Mouse (Mus musculus): ENCODE measurements at regions not wholly inside any gene's neighbourhood (a gene's known extent, or its start where the extent isn't known, plus 50 kb on each side); places are given as distances from the start of the nearest gene placed in this dataset.
A peak's percentile ranks its signal among the peaks of the same experiment; 100 is the strongest.

DNA sequence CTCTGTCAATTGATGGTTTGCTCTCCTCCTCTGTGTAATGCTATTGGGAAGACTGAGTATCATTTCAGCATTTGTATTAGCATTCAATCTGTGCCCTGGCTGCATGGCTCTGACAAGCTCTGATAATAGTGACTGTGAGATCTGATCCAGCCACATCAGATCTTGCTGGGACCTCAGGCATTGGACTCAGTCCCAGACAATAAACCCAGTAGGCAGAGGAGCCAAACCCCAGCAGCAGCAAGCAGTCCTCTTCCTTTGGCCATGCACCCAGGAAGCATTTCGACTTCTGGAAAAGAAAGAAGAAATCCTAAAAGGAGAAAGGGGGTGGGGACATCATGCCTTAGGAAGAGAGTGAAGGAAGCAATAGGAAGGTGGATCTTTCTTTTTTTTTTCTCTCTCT, 205.8 kb upstream of the Onecut1 start:
- DNase-seq: peak; percentile 32 to 63

DNA sequence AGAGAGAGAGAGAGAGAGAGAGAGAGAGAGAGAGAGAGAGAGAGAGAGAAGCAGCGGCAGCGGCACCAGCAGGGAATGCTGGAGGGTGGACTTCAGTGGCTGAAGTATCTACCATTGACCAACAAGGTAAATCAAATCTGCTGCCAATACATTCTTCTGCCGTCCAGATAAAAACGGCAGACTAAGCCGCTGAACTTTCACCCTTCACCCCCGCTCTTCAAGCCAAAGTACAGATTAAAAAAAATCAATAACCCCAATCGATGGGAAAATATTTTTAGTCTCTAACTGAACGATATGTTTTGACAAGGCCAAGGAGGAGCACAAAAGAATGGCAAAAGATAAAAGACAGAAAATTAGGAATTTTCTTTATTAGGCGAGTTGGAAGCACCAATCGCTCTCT, 205.3 kb upstream of the Onecut1 start:
- DNase-seq: no peak

DNA sequence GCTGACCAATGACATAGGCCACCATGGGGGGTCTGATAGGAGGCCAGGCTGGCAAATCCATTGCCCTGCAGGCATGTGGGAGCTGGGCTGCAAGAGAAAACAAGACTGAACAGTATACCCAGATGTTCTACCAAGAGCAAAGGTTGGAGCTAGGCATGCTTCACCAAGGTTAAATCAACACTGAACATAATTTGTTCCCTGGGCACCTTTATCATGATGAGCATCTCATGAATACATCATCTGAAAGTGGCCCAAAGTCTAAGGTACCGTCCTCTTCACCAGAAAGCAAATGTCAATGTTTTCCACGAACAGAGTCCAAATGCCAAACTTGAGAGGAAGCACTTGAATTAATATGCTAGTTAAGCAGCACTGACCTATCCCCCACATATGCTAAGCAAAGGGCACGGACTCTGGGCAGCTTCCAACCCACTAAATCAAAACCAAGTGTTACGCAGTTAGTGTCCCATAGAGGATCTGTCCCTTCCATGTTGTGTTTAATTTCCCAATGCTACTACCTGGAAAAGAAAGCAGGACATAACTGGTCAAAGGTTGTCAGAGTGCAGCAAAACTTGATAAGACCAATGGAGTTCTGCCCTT, 190.3 kb upstream of the Onecut1 start:
- no peak for DNase-seq

DNA sequence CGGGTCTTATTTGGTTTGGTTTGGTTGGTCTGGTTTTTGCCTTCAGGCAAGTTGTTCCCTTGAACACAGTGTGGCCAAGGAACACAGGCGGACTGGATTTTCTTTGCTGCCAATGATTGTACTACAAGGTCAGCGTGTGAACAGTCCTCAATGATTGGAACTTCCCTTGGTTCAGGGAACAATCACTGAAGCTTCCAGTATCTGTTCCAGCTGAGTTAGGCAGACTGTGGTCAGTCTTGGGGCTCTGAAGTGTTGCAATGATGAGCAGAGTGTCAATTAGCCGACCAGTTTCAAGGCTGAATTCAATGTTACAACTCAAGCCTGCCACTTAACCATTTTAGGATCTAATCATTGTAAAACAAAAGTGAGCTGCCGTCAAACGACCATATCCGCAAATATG, 189.5 kb upstream of the Onecut1 start:
- DNase-seq: no peak

DNA sequence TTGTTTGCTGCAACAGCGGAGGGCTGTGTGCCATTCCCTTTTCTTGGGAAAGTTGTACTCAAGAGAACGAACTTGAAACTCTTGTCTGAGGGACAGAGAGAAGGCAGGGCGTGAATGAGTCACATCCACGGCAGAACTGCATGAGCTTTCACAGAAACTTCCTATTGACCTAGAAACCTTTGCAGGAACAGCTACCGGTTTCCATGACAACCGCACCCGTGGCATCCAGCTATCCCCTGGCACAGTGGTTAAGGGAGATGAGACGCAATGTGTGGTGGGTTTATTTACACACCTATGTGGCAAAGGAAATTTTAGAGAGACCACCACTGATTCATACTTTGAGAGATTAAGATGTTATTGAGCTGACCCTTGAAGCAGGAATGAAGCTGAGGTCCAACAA, 163.5 kb upstream of the Onecut1 start:
- peak in 1 of 2 experiments; percentile 28 for DNase-seq

DNA sequence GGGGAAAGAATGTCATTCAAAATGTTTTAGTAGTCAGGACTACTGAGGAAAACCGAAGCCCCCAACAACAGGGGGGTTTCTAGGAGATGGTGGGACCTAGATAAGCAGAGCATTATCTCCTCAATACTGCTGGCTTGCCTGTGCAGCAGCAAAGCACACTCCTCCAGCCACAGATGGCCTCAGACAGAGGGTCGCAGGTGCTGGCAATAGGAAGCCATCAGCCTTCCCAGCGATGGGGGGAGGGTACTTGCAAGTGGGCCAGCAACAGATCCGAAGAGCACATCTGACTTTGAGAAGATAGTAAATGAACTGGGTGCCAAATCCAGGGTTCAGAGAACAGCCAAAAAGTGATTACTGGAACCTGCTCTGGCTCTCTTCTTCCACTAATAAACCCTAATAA, 156.0 kb upstream of the Onecut1 start:
- DNase-seq: peak; percentile 85 to 90

DNA sequence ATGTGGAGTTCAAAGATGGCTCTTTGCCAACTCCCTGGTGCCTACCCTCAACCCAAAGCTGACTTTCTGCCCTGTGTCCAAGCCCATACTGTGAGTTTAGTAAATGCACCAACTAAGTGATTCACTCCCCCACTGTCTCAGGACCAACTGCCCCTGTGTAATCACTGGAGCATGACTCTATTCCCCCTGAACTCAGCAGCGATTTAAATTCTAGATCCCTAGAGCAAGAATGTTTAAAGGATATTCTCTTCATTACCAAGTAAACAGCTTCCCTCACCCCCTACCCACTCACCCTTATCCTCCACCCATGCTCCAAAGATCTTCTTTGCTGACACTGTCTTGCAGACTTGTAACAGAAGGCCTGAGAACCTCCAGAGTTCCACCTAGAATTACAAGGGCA, 154.1 kb upstream of the Onecut1 start:
- peak in 1 of 2 experiments; percentile 10 for DNase-seq

DNA sequence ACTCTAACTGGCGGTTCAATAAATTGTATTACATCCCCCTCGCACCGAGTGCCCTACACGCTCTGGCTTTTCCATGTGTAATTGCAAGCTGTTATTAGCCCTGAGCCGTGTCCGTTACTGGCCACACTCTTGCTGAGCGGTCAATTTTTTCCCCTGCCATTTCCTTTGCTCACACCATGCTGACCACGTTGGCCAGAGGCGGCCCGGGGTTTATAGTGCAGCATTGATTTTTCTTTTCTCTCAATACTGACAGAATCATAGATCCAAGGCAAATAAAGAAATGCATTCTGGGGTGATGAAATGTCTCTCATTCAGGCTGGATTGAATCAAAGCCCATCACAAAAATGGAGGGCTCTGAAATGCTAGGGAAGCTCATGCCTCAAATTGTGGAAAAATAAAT, 150.0 kb upstream of the Onecut1 start:
- no peak for DNase-seq

DNA sequence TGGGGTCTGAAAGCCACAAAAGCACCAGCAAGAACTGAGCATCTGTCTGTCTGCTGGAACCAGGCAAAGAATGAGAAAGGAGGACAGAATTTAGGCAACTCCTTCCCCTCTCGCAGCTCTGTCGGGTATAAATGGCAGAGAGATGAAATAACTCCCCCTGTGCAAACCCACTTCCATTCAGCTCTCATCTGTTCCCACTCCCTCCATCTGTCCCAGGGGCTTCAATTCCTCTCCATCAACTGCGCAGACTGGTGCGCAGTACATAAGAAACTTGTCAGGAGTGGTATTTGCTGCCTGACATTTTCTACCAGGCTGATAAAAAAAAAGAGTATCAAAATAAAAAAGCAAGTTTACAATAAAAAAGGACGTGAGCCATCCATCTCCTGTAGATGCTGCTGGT, 129.3 kb upstream of the Onecut1 start:
- DNase-seq: no peak

DNA sequence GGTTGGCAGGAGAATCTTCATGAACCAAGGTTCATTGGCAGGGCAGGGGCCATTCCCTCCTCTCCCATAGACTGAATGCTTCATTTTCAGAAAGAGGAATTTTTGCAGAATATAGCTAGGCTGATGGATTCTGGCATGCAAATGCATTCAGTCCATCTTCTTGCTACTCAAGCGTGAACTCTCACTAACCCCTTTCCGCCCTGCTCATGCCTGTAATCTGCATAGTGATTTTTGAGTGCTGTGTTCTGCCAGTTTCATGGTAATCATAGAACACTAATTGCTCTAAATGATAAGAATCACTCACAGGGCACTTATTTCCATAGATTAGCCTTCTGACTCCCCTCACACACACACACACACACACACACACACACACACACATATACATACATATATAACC, 119.8 kb upstream of the Onecut1 start:
- DNase-seq: no peak

DNA sequence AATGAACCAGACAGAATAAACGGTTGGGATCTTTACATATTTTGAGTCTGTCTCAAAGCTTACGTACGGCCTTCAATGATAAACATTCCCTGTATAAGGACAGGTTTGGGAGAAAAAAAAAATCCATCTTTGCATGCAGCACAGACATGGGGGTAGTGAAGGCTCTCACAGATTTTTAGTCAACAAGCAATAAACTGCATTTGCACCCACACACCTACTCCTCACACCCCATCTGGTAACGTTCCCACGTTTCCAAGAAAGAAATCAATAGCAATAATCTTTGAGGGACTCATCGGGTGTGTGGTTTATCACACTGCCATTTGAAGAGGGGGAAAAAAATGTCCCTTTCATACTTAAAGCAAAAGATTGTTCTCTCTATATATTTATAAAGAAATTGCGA, 113.8 kb upstream of the Onecut1 start:
- no peak for DNase-seq

DNA sequence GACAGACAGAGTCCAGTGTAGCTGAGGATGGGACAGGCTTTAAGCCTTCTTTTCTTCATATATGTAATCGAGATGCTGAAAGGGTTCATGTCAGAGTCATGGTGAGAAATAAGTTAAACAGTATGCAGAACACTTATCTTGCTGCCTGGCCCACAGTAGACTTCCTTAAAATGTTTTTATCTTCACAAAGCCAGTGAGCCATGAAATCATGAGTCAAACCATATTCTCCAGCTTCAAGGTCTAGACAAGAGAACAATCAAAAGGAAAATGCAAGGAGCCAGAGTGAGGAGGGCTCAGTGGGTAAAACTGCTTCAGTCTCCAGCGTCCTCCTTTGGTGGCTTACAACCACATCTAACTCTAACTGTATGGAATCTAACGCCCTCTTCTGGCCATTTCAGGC, 103.7 kb upstream of the Onecut1 start:
- no peak for DNase-seq

DNA sequence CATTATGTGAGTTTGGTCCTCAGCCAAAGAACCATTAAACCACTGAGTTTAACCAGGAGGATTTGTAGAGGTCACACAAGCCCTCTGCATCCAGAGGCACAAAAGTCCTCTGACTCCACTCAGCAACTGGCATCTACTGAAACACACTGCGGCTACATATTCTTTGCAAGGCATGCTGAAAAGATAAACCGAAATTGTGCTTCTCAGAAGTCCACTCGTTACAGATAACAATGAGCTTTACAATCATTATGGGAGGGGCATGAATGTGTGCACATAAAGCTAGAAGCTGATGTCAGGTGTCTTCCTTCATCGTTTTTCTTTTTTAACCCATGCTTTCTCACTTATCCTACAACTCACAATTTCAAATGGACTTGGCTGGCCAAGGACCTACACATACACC, 102.8 kb upstream of the Onecut1 start:
- no peak for DNase-seq

DNA sequence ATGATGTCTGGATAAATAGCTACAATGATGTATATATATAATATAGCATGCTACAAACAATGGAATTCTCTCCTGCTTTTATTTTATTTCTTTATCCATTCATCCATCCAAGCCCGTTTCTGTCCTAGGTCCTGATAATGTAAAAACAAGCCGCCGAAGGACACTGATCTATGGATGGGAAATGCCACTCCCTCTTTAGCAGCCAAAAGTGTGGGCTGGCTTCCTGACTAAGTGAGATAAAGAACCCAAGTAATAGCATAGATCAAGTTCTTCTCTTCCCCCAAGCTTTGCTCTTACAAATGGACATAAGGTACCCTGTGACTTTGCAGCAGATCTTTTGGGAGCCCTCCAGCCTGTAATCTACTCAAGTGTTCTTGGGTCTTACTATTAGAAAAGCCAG, 81.3 kb upstream of the Onecut1 start:
- no peak for DNase-seq

DNA sequence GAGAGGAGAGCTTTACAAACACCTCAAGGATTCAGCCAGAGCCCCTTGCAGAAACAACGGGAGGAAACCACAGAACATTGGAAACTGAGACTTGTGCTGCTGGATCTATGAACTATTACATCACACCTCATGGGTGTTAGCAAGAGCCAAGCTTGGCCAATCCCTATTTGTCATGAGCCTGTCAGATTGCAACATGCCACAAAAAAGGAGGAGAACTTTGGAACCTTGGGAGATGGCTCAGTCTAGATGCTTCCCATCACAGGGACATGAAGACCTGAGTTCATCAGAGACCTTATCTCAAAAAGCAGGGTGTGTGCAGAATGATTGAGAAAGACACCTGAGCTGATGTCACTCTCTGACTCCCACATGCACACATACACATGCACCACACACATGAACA, 68.3 kb upstream of the Onecut1 start:
- DNase-seq: no peak

DNA sequence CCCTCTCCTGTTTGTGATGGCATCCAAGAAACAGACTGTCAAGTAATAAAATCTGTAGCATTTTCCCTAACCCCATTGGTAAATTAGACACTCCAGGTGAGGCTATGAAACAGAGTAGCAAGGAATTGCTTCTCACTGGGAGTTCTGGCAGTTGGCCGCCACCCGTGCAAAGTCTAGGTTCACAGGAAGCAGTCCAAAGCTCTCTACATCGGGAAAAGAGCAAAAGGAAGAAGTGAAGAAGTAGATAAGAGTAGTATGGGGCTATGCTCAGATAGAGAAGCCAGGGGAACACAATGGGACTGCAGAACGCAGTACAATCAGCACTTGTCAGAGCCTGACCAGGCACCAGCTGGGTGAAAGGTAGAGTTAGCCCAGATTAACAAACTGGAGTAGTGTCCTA, 65.7 kb upstream of the Onecut1 start:
- DNase-seq: no peak

DNA sequence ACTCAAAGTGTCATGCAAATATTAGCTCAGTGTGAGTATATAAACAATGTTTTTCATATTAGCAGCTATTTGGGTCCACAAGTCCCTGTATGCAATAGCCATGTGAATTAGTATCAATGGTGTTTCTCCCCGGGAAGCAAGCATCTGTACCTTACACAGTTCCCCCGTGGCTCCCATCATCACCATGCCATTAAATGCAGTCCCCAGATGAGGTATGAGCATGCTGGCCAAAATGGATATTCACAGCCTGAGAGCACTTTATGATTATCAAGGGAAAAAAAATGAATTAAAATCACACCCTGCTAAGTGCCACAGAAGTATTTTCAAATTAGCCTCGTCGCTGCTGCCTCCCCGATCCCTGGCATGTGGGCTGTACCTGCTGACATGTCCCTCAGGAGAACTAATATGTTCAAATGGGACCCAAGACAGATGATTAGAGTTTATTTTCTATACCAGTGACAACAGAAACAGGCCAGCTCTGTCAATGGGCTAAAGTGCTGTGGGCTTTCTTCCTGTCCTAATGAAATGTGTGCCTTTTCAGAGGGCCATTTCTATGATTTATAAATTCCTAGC, 64.4 kb upstream of the Onecut1 start:
- no peak for DNase-seq

DNA sequence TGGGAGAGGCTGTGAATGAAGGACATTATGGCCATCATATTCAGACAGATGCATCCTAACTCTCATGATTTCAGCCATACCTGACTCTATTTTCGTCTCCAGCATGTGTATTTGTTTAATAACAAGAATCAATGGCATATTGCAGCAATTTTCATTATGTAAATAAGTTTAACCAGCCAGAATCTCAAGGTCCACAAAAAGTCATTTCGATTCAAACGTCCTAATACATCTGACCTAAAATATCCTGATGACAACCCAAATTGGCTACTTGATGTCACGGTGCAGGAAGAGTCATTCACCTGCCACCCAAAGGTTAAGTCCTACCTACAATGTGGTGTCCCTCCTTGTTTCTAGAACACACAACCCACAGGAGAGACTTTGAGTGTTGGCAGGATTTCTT, 60.6 kb upstream of the Onecut1 start:
- no peak for DNase-seq

DNA sequence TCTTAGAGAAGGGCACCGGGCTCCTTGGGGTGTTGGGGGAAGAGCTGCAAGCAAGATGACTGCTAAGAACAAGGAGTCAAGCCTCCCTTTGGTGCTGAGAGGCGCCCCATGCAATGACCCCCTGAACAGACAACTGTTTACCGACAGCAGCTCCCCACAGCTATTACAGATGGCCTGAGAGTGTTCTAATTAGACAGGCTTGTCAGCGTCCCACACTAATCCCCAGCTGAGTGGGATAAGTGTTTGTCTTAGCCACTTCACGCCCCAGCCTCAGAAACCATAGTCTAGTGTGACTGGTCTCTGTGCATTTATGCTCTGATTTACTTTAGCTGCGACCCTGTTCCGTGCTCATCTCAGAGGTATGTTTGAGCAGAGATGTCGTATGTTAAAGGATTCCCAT, 50.3 kb upstream of the Onecut1 start:
- DNase-seq: peak; percentile 14 to 18

Measured in cerebellum, postnatal 10 days (tissue).